Mouse (Mus musculus): ENCODE data around the gene Gm20696. TPM values are rescaled to one million over a fixed set of nuclear protein-coding genes. Genes with fewer than 3 reads are reported as not detected.

Gm20696 gene
- polyA plus RNA-seq, 1 experiment from 2014 or later = 6.0 TPM

DNA sequence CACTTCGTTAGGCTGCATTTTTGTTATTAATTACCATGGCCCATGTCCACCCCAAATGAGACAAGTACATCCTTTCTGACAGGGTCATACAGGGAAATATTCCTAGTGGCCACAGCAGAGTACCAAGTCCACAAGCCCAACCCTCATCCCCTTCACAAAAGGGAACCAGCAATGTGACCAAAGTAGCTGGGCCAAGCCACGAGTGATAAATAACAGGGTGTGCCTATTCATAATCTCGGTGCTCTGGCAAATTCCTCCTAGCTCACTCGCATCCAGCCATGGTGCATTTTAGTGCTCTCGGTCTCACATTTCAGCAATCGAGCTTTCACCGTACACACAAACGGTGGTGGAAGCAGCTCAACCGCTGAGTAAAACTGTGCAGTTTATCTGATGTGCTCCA is 263.7 kb downstream of the Gm20696 start:
- DNase-seq (ENCODE audit: low spot score) (no peak), ATAC-seq (ENCODE audit: low FRiP score) (no peak)
- H3K27me3 ChIP-seq (ENCODE audit: control insufficient read depth, insufficient read depth, low read length) = no peaks in the 10 kb centered on the region
- no peak overlapping the region for H3K9ac ChIP-seq (ENCODE audit: low read depth, low read length)
- no peak overlapping the region for H3K4me2 ChIP-seq (replicated peaks; ENCODE audit: low read depth, low read length)
- no peaks in the 10 kb centered on the region for H3K9me3 ChIP-seq (ENCODE audit: control insufficient read depth, low read length)
- no peak overlapping the region for H3K4me3 ChIP-seq (ENCODE audit: low read depth, low read length)
- H3K4me1 ChIP-seq (replicated peaks; ENCODE audit: control insufficient read depth, insufficient read depth, low read length) = no peaks in the 10 kb centered on the region
- WGBS = 81% methylated on average over 9 of the region's 9 CpGs
- H3K27ac ChIP-seq (ENCODE audit: low read depth, low read length) = no peak overlapping the region
- H3K36me3 ChIP-seq (ENCODE audit: control insufficient read depth, insufficient read depth, low read length) = no peaks in the 10 kb centered on the region

DNA sequence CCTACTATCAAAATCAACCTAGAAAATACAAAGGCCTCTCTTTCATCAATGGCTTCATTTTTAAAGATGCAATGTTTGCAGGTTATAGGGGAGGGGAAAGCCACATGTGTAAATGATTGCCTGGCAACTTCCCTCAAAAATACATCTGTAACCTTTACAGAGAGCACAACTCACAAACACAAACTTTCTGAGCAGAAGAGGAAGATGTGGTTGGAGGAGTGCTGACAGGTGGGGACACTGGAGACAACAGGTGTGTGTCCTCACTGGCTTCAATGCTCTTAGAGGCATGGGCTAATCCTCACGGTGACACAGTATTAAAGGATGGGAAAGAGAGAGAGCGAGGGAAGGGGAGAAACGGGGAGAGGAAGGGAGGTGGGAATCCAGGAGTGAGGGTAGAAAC is 264.2 kb downstream of the Gm20696 start:
- no peak overlapping the region for H3K4me3 ChIP-seq (ENCODE audit: low read depth, low read length)
- H3K4me1 ChIP-seq (replicated peaks; ENCODE audit: control insufficient read depth, insufficient read depth, low read length) = no peaks in the 10 kb centered on the region
- no peaks in the 10 kb centered on the region for H3K36me3 ChIP-seq (ENCODE audit: control insufficient read depth, insufficient read depth, low read length)
- ATAC-seq (ENCODE audit: low FRiP score) (no peak), DNase-seq (ENCODE audit: low spot score) (no peak)
- H3K27ac ChIP-seq (ENCODE audit: low read depth, low read length) = no peak overlapping the region
- WGBS = 78% methylated on average over 3 of the region's 3 CpGs
- no peak overlapping the region for H3K9ac ChIP-seq (ENCODE audit: low read depth, low read length)
- no peaks in the 10 kb centered on the region for H3K9me3 ChIP-seq (ENCODE audit: control insufficient read depth, low read length)
- H3K27me3 ChIP-seq (ENCODE audit: control insufficient read depth, insufficient read depth, low read length) = no peaks in the 10 kb centered on the region
- H3K4me2 ChIP-seq (replicated peaks; ENCODE audit: low read depth, low read length) = no peak overlapping the region

DNA sequence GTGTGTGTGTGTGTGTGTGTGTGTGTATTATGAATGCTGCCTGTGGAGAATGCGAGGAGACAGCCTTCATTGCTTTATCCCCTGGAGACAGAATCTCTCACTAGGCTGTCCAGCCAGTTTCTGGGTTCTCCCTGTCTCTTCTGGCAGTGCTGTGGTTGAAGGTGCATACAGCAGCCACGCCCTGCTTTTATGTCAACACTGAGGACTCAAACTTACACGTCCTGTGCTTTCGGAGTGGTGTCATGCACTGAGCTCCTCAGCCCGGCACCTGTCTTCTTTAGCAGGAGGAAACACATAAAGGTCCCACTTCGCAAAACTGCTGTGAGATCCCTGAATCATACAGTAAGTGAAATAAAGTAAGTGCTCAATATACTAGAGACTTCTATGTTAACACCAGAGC is 264.8 kb downstream of the Gm20696 start:
- no peak for DNase-seq (ENCODE audit: low spot score)
- Histone ChIP-seq H3K27me3 (ENCODE audit: control insufficient read depth, insufficient read depth, low read length) (no peaks in the 10 kb centered on the region), H3K9me3 (ENCODE audit: control insufficient read depth, low read length) (no peaks in the 10 kb centered on the region), H3K4me1 (replicated peaks; ENCODE audit: control insufficient read depth, insufficient read depth, low read length) (no peaks in the 10 kb centered on the region), H3K4me2 (replicated peaks; ENCODE audit: low read depth, low read length) (no peak overlapping the region), H3K36me3 (ENCODE audit: control insufficient read depth, insufficient read depth, low read length) (no peaks in the 10 kb centered on the region), H3K9ac (ENCODE audit: low read depth, low read length) (no peak overlapping the region), H3K4me3 (ENCODE audit: low read depth, low read length) (no peak overlapping the region), H3K27ac (ENCODE audit: low read depth, low read length) (no peak overlapping the region)
- WGBS = 85% methylated on average over 6 of the region's 6 CpGs
- no peak for ATAC-seq (ENCODE audit: low FRiP score)

DNA sequence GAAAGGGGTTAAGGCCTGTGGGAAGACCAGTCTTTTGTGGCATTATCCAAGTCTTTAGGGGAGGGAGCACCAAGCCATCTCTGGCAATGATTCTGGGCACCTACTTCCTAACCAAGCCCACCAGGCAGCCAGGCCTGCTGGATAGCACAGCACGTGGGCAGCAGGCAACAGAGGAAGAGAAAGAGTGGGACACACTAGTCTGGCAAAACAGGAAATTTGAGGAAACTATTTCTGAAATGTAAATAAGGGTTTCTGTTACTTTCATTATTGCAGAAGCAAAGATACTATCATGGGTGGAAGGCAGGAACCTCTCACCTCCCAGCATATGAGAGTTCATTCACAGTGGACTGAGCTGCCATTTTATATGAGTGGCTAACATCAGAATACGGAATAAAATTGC is 265.4 kb downstream of the Gm20696 start:
- Histone ChIP-seq H3K9ac (ENCODE audit: low read depth, low read length) (no peak overlapping the region), H3K4me2 (replicated peaks; ENCODE audit: low read depth, low read length) (no peak overlapping the region), H3K27ac (ENCODE audit: low read depth, low read length) (no peak overlapping the region), H3K27me3 (ENCODE audit: control insufficient read depth, insufficient read depth, low read length) (no peaks in the 10 kb centered on the region), H3K4me1 (replicated peaks; ENCODE audit: control insufficient read depth, insufficient read depth, low read length) (no peaks in the 10 kb centered on the region), H3K4me3 (ENCODE audit: low read depth, low read length) (no peak overlapping the region), H3K9me3 (ENCODE audit: control insufficient read depth, low read length) (no peaks in the 10 kb centered on the region), H3K36me3 (ENCODE audit: control insufficient read depth, insufficient read depth, low read length) (no peaks in the 10 kb centered on the region)
- ATAC-seq (ENCODE audit: low FRiP score) (no peak), DNase-seq (ENCODE audit: low spot score) (no peak)
- WGBS = 50% methylated on average over 2 of the region's 2 CpGs

DNA sequence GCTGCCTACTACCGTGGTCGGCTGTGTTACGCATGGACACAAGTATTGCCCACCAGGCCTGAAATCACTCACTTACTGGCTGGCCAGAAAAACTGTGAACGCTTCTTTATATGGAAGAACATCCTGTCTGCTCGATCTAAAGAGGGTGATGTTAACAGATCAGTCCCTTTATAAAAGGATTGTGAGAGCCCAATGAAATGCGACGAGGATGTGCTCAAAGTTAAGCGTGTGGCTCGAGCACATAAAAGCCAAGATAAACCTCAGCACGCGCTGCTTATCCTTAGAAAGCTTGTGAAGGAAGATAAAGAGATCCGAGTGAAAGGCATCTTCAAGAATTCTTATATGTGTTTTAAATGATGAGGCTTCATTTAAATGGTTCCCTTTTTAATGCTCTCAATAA is 270.9 kb downstream of the Gm20696 start:
- WGBS = 84% methylated on average over 12 of the region's 12 CpGs
- Histone ChIP-seq H3K4me2 (replicated peaks; ENCODE audit: low read depth, low read length) (no peak overlapping the region), H3K4me3 (ENCODE audit: low read depth, low read length) (no peak overlapping the region), H3K27ac (ENCODE audit: low read depth, low read length) (no peak overlapping the region), H3K36me3 (ENCODE audit: control insufficient read depth, insufficient read depth, low read length) (no peaks in the 10 kb centered on the region), H3K4me1 (replicated peaks; ENCODE audit: control insufficient read depth, insufficient read depth, low read length) (no peaks in the 10 kb centered on the region), H3K9me3 (ENCODE audit: control insufficient read depth, low read length) (no peaks in the 10 kb centered on the region), H3K9ac (ENCODE audit: low read depth, low read length) (no peak overlapping the region), H3K27me3 (ENCODE audit: control insufficient read depth, insufficient read depth, low read length) (no peaks in the 10 kb centered on the region)
- ATAC-seq (ENCODE audit: low FRiP score) = no peak
- DNase-seq (ENCODE audit: low spot score) = no peak

DNA sequence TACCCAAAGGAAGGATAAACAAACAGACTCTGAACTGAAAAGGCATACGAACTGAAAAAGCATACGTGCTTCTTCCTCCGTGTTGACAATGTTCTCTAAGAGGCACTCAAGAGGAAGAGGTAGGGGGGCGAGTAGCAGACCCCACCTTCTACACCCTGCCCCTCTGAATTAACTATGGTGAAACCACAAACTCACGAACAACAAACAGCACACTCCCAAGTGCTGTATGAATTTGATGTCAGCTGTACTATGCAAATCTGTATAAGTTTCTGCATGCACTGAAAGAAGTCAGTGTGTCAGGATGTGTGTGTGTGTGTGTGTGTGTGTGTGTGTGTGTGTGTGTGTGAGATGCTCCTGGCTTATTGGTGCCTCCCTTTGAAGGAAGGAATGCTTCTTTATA is 271.8 kb downstream of the Gm20696 start:
- 72% methylated on average over 5 of the region's 5 CpGs for WGBS
- DNase-seq (ENCODE audit: low spot score) (no peak), ATAC-seq (ENCODE audit: low FRiP score) (no peak)
- Histone ChIP-seq H3K4me1 (replicated peaks; ENCODE audit: control insufficient read depth, insufficient read depth, low read length) (no peaks in the 10 kb centered on the region), H3K27ac (ENCODE audit: low read depth, low read length) (no peak overlapping the region), H3K27me3 (ENCODE audit: control insufficient read depth, insufficient read depth, low read length) (no peaks in the 10 kb centered on the region), H3K9ac (ENCODE audit: low read depth, low read length) (no peak overlapping the region), H3K36me3 (ENCODE audit: control insufficient read depth, insufficient read depth, low read length) (no peaks in the 10 kb centered on the region), H3K4me3 (ENCODE audit: low read depth, low read length) (no peak overlapping the region), H3K9me3 (ENCODE audit: control insufficient read depth, low read length) (no peaks in the 10 kb centered on the region), H3K4me2 (replicated peaks; ENCODE audit: low read depth, low read length) (no peak overlapping the region)

DNA sequence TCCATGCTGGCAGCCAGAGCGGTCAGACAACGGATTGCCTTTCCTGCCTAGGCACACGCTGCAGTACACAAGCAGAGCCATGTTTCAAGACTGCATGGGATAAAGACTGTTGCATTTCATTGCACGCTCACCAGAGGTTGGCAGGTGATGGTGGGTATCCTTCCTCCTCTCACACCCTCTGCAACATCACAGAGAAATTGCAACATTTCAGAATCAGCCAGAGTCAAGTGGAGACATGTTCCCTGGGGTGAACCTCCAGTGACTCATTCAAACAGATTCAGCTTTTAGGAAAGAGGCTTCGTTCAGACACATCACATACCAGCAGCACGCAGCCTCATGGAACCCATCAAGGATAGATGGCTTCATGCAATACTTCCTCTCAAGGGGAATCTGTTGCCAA is 274.1 kb downstream of the Gm20696 start:
- no peaks in the 10 kb centered on the region for H3K27me3 ChIP-seq (ENCODE audit: control insufficient read depth, insufficient read depth, low read length)
- H3K4me3 ChIP-seq (ENCODE audit: low read depth, low read length) = no peak overlapping the region
- ATAC-seq (ENCODE audit: low FRiP score) = no peak
- H3K9me3 ChIP-seq (ENCODE audit: control insufficient read depth, low read length) = no peaks in the 10 kb centered on the region
- 90% methylated on average over 6 of the region's 6 CpGs for WGBS
- no peaks in the 10 kb centered on the region for H3K36me3 ChIP-seq (ENCODE audit: control insufficient read depth, insufficient read depth, low read length)
- H3K4me2 ChIP-seq (replicated peaks; ENCODE audit: low read depth, low read length) = no peak overlapping the region
- no peak overlapping the region for H3K27ac ChIP-seq (ENCODE audit: low read depth, low read length)
- no peak overlapping the region for H3K9ac ChIP-seq (ENCODE audit: low read depth, low read length)
- no peak for DNase-seq (ENCODE audit: low spot score)
- no peaks in the 10 kb centered on the region for H3K4me1 ChIP-seq (replicated peaks; ENCODE audit: control insufficient read depth, insufficient read depth, low read length)

DNA sequence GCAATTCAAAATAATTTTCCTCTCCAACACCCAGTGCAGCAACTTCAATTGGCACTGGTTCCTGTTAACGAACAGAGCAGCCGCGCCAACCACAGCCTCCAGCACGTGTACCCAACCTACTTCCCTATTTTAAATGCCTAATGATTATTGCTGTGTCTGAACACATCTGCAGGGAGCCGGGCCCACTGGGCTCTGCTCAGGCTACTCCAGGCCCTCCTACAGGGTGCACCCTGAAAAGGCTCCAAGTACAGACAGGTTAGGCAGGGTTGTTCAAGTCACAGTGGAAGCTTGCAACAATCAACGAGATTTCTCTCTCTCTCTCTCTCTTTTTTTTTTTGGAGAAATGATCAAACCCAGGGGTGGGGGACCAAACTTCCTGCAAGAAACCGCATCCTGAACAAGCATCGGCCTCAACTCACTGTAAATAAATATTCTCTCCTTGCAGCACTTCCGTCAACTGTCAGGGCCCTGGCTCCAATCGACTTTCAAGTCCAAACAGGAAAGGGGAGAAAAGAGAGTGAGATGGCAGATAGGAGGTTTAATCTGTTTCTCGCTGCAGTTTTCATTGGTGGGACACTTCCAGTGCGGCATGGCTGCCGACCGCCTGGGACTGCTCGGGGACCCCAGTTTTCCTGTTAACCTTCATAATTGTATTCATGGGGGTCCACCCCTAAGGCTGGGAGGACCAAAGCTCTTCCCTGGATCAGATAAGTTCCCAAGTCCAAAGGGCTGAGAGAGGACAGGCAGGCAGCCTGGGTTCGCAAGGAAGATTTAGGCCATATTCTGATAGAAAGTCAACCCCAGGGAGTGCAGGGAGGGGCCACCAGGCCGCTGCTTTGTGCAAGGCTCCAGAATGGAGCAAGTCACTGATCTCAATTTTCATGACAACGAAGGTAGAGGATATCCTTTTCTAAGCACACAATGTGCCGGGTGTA is 277.6 kb downstream of the Gm20696 start:
- WGBS = 76% methylated on average over 19 of the region's 19 CpGs
- Histone ChIP-seq H3K27me3 (ENCODE audit: control insufficient read depth, insufficient read depth, low read length) (no peaks in the 10 kb centered on the region), H3K4me3 (ENCODE audit: low read depth, low read length) (no peak overlapping the region), H3K9me3 (ENCODE audit: control insufficient read depth, low read length) (no peaks in the 10 kb centered on the region), H3K27ac (ENCODE audit: low read depth, low read length) (no peak overlapping the region), H3K36me3 (ENCODE audit: control insufficient read depth, insufficient read depth, low read length) (no peaks in the 10 kb centered on the region), H3K4me2 (replicated peaks; ENCODE audit: low read depth, low read length) (no peak overlapping the region), H3K9ac (ENCODE audit: low read depth, low read length) (no peak overlapping the region), H3K4me1 (replicated peaks; ENCODE audit: control insufficient read depth, insufficient read depth, low read length) (no peaks in the 10 kb centered on the region)
- ATAC-seq (ENCODE audit: low FRiP score) = no peak
- DNase-seq (ENCODE audit: low spot score) = no peak

DNA sequence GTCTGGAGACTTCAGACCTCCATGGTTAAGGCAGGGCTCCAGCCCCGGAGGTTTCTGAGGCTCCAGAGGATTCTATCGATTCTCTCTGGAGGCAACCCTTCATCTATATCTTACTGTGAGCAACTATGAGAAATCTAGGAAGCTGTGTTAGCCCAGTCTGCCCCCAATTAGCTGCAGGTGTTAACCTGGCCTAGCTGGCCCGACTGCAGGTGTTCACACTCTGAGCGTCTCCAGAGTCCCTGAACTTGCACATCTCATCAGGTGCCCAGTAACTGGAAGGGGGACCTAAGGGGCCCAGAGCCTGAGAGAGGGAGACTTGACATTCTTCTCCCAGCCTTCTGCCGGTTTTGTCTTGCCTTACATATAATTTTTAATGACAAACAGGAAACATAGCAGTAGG is 278.6 kb downstream of the Gm20696 start:
- H3K9me3 ChIP-seq (ENCODE audit: control insufficient read depth, low read length) = no peaks in the 10 kb centered on the region
- no peak for ATAC-seq (ENCODE audit: low FRiP score)
- WGBS = 90% methylated on average over 5 of the region's 5 CpGs
- no peak for DNase-seq (ENCODE audit: low spot score)
- no peaks in the 10 kb centered on the region for H3K4me1 ChIP-seq (replicated peaks; ENCODE audit: control insufficient read depth, insufficient read depth, low read length)
- H3K36me3 ChIP-seq (ENCODE audit: control insufficient read depth, insufficient read depth, low read length) = no peaks in the 10 kb centered on the region
- no peak overlapping the region for H3K9ac ChIP-seq (ENCODE audit: low read depth, low read length)
- no peak overlapping the region for H3K27ac ChIP-seq (ENCODE audit: low read depth, low read length)
- H3K27me3 ChIP-seq (ENCODE audit: control insufficient read depth, insufficient read depth, low read length) = no peaks in the 10 kb centered on the region
- no peak overlapping the region for H3K4me3 ChIP-seq (ENCODE audit: low read depth, low read length)
- H3K4me2 ChIP-seq (replicated peaks; ENCODE audit: low read depth, low read length) = no peak overlapping the region
